Mouse (Mus musculus) stomach, postnatal 0 days (tissue): ENCODE measurements around the gene Pigv. TPM values are rescaled to one million over a fixed set of nuclear protein-coding genes. Genes with fewer than 3 reads are reported as not detected.

Experiments
- ATAC-seq: fragments of 200-750 bp; cut with Nextera tagmentation; 2 replicates; pipeline ENCODE4 v1.8.0; 2017; ENCODE audit not compliant: low FRiP score, low TSS enrichment
- DNase-seq: peaks from one replicate; pipeline ENCODE4 v3.0.0-alpha.2; 2016; ENCODE audit warnings: low spot score
- H3K27ac ChIP-seq: fragments of 300-500 bp; sonication (generic); replicated peaks from 2 replicates; pipeline ENCODE4 v1.5.1; 2014; ENCODE audit warnings: mild to moderate bottlenecking, control low read depth
- H3K27me3 ChIP-seq: fragments of 300-500 bp; sonication (generic); 2 replicates; pipeline ENCODE4 v1.6.1; 2014; ENCODE audit warnings: low read length; ENCODE audit not compliant: control insufficient read depth, insufficient read depth
- H3K36me3 ChIP-seq: fragments of 300-500 bp; sonication (generic); 2 replicates; pipeline ENCODE4 v1.6.1; 2014; ENCODE audit warnings: low read length, mixed read lengths; ENCODE audit not compliant: control insufficient read depth, insufficient read depth
- H3K4me1 ChIP-seq: fragments of 300-500 bp; sonication (generic); replicated peaks from 2 replicates; pipeline ENCODE4 v1.6.1; 2014; ENCODE audit warnings: antibody characterized with exemption; ENCODE audit not compliant: control insufficient read depth, insufficient read depth
- H3K4me2 ChIP-seq: fragments of 300-500 bp; sonication (generic); replicated peaks from 2 replicates; pipeline ENCODE4 v1.6.1; 2014; ENCODE audit warnings: low read depth, mild to moderate bottlenecking, control low read depth, moderate library complexity
- H3K4me3 ChIP-seq: fragments of 300-500 bp; sonication (generic); 2 replicates; pipeline ENCODE4 v1.5.1; 2014; ENCODE audit warnings: low read depth, low read length, control low read depth
- H3K9ac ChIP-seq: fragments of 300-500 bp; sonication (generic); 2 replicates; pipeline ENCODE4 v1.6.1; 2014; ENCODE audit warnings: mild to moderate bottlenecking, low read length, control low read depth, mixed read lengths
- H3K9me3 ChIP-seq: fragments of 300-500 bp; sonication (generic); 2 replicates; pipeline ENCODE4 v1.6.1; 2016; ENCODE audit warnings: low read length; ENCODE audit not compliant: control insufficient read depth
- CTCF ChIP-seq: IDR thresholded peaks from 2 replicates; pipeline ENCODE4 v1.5.1; 2016; ENCODE audit warnings: antibody characterized with exemption, low read depth, mild to moderate bottlenecking, moderate library complexity
- EP300 ChIP-seq: optimal IDR thresholded peaks from 2 replicates; pipeline ENCODE3; 2016; ENCODE audit warnings: antibody characterized with exemption
- WGBS: fragments of 180-500 bp; shearing (Covaris S2); extraction: QIAGEN DNeasy Blood & Tissue Kit; methylation state at CpG from one replicate; pipeline ENCODE4 v1.1.7; 2014; 5-methylcytosine and 5-hydroxymethylcytosine counted together
- polyA plus RNA-seq: library from polyadenylated mRNA; unstranded; fragments of >200 nt; fragmentation: Nextera tagmentation; extraction: Ambion mirVana; gene quantifications from 2 replicates; pipeline ENCODE4 v1.2.1, GENCODE M21; 2015

Pigv gene
- polyA plus RNA-seq, 1 experiment from 2014 or later, result 11.5 TPM

GRCm38 (mm10) chr4:133671184-133671880 is 1.1 kb downstream of the Pigv start:
- TF ChIP-seq EP300, result no peak
- peak; percentile 93 for TF ChIP-seq CTCF
- H3K9ac ChIP-seq, result peak overlapping the region; percentile 92
- 4% methylated on average over 11 of the region's 13 CpGs for WGBS
- no peaks in the 10 kb centered on the region for H3K27me3 ChIP-seq
- H3K4me3 ChIP-seq, result peak overlapping the region; percentile 73
- H3K4me2 ChIP-seq, result peak overlapping the region; percentile 54
- H3K9me3 ChIP-seq, result no peaks in the 10 kb centered on the region
- peak overlapping the region; percentile 99 for H3K27ac ChIP-seq
- H3K4me1 ChIP-seq, result peaks cover 11% of the 10 kb centered on the region; the same call in 1 of the 2 replicates
- peak; percentile 85 for DNase-seq
- ATAC-seq, result no peak
- H3K36me3 ChIP-seq, result 0 out of 2 replicates have a peak, but pooled peaks cover 5% of the 10 kb centered on the region

DNA sequence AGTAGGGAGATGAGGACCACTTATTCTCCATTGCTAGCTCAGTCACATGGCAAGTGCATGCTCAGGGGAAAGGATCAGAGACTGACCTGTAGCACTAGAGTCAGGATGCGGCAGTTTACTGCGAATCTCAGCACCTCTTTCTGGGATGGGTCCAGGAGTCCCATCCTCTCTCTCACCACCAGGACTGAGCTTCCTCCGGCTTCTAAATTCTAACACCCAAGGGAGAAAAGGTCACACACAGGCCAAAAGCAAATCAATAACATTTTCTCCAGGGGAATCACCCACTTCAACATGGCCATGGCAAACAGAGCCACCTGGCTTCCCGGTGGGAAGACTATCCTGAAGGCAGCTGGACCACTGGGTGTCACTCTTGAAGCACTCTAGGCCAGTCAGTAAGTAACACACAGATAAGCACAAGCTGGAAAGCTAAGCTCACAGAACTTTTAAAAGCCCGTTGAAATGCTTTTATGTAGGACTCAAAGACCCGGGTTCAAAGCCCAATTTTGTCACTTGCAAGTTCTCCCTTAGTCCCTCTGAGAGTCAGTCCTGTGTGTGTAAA is 2.7 kb downstream of the Pigv start:
- H3K36me3 ChIP-seq, result 0 out of 2 replicates have a peak, but pooled peaks cover 9% of the 10 kb centered on the region
- H3K9me3 ChIP-seq, result no peaks in the 10 kb centered on the region
- WGBS, result 55% methylated on average over 6 of the region's 6 CpGs
- H3K27ac ChIP-seq, result no peak overlapping the region
- DNase-seq, result no peak
- ATAC-seq, result no peak
- TF ChIP-seq EP300 (no peak), CTCF (peak; percentile 71)
- H3K9ac ChIP-seq, result no peak overlapping the region
- H3K4me2 ChIP-seq, result no peak overlapping the region
- H3K4me3 ChIP-seq, result no peak overlapping the region
- H3K4me1 ChIP-seq, result 0 out of 2 replicates have a peak, but pooled peaks cover 3% of the 10 kb centered on the region
- H3K27me3 ChIP-seq, result no peaks in the 10 kb centered on the region

DNA sequence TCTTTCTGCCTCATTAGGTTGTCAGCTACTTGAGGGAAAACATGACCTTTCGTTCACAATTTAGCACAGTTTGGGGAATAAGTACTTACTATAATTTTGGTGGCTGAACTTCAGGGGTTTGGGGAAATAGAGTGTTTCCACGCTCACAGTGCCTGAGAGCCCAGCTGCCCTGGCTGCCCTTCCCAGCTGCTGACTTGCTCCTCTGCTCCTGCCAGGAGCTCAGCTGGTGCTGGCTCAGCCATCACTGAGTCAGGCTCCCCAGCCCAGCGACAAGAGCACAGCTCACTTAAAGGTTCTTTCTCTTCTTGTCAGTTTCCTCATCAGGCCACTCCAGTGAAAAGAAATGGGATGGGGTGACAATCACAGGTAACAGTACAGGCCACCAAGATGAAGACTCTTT is 3.9 kb downstream of the Pigv start:
- ATAC-seq (no peak), DNase-seq (no peak)
- Histone ChIP-seq H3K9me3 (no peaks in the 10 kb centered on the region), H3K36me3 (peaks cover 11% of the 10 kb centered on the region; the same call in 1 of the 2 replicates), H3K4me1 (0 out of 2 replicates have a peak, but pooled peaks cover 3% of the 10 kb centered on the region), H3K9ac (no peak overlapping the region), H3K4me2 (no peak overlapping the region), H3K27me3 (no peaks in the 10 kb centered on the region), H3K4me3 (no peak overlapping the region), H3K27ac (no peak overlapping the region)
- 69% methylated on average over 3 of the region's 3 CpGs for WGBS
- TF ChIP-seq EP300 (no peak), CTCF (no peak)

- H3K4me2 ChIP-seq, result no peak overlapping the region
- no peak overlapping the region for H3K27ac ChIP-seq
- peaks cover 11% of the 10 kb centered on the region; the same call in 1 of the 2 replicates for H3K36me3 ChIP-seq
- no peaks in the 10 kb centered on the region for H3K27me3 ChIP-seq
- no peak overlapping the region for H3K4me3 ChIP-seq
- DNase-seq, result no peak
- 83% methylated on average over 6 of the region's 6 CpGs for WGBS
- H3K9me3 ChIP-seq, result no peaks in the 10 kb centered on the region
- TF ChIP-seq EP300, result no peak
- no peak for TF ChIP-seq CTCF
- 0 out of 2 replicates have a peak, but pooled peaks cover 3% of the 10 kb centered on the region for H3K4me1 ChIP-seq
- no peak for ATAC-seq
- H3K9ac ChIP-seq, result no peak overlapping the region
Measured at GRCm38 (mm10) chr4:133666199-133666598, 6.2 kb downstream of the Pigv start.

- DNase-seq, result no peak
- H3K4me3 ChIP-seq, result no peak overlapping the region
- H3K27me3 ChIP-seq, result no peaks in the 10 kb centered on the region
- no peaks in the 10 kb centered on the region for H3K9me3 ChIP-seq
- no peak for ATAC-seq
- no peak overlapping the region; the same call in 1 of the 2 replicates for H3K9ac ChIP-seq
- H3K36me3 ChIP-seq, result peaks cover 11% of the 10 kb centered on the region; the same call in 1 of the 2 replicates
- no peak overlapping the region for H3K27ac ChIP-seq
- peaks cover 6% of the 10 kb centered on the region for H3K4me1 ChIP-seq
- TF ChIP-seq EP300, result no peak
- TF ChIP-seq CTCF, result no peak
- H3K4me2 ChIP-seq, result no peak overlapping the region
- 46% methylated on average over 11 of the region's 11 CpGs for WGBS
Measured at GRCm38 (mm10) chr4:133665118-133665517, 7.3 kb downstream of the Pigv start.

GRCm38 (mm10) chr4:133662945-133663344 is 9.5 kb downstream of the Pigv start:
- no peak overlapping the region for H3K4me3 ChIP-seq
- no peak for ATAC-seq
- no peak for TF ChIP-seq CTCF
- TF ChIP-seq EP300, result no peak
- no peak for DNase-seq
- peaks cover 5% of the 10 kb centered on the region for H3K4me1 ChIP-seq
- no peak overlapping the region for H3K4me2 ChIP-seq
- no peaks in the 10 kb centered on the region for H3K27me3 ChIP-seq
- peaks cover 11% of the 10 kb centered on the region; the same call in 1 of the 2 replicates for H3K36me3 ChIP-seq
- H3K27ac ChIP-seq, result no peak overlapping the region
- WGBS, result 70% methylated on average over 8 of the region's 8 CpGs
- H3K9ac ChIP-seq, result no peak overlapping the region
- no peaks in the 10 kb centered on the region for H3K9me3 ChIP-seq
